Mouse (Mus musculus) c-Kit-positive CD71-positive TER-119-positive erythroid progenitor cells, embryonic 14.5 days (primary cell): Measurements from ENCODE around the gene Vmn1r63.
"Not testable (repeated sequence)": the region's sequence is repeated elsewhere in the genome, so short reads cannot be mapped to it uniquely, and the experiment has no call there.

Experiments
- DNase-seq: peaks from one replicate; pipeline ENCODE4 v3.0.0-alpha.2; 2013; ENCODE audit warnings: low spot score

The Vmn1r63 gene

DNA sequence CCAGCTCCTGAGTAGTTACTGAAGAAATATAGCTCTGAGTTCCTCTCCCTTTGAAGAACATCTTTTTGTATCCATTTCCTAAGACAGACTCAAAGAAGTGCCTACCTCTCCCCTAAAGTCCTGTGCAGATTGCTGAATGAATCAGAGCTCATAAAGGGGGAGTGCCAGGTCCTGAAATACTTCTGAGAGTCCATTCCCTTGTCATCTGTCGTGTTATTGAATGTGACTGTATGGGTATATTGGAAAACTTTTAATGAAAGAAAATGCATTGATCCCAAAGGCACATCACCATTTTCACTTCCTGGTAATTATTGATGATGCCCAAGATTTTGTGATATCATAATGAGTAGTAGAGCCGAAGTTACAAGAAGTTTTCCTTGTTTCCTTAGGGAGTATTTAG, at the start of gene Vmn1r63:
Vmn1r63 (minus strand) TSS at position 101 of the 400 bp plus-strand sequence.
- DNase-seq = not testable (repeated sequence)
